Mouse (Mus musculus) erythroblast, adult 5-6 weeks (primary cell): ENCODE data around the gene Mpp3. TPM values are rescaled to one million over a fixed set of nuclear protein-coding genes. Genes with fewer than 3 reads are reported as not detected.

ENCODE experiments used
- ATAC-seq: replicated peaks from 2 replicates; pipeline ENCODE4 v1.8.0; 2016; ENCODE audit warnings: moderate number of reproducible peaks, mild to moderate bottlenecking, moderate TSS enrichment, inconsistent platforms; ENCODE audit not compliant: poor library complexity, low FRiP score, severe bottlenecking
- total RNA-seq, 2 experiments: library from RNA; stranded (forward) in 1 of 2; stranded (reverse) in 1 of 2; fragments of 150-400 nt in 1 of 2; fragments of 200-764, 138-1000 nt in 1 of 2; gene quantifications; 2 replicates each; pipeline versions ENCODE4 v1.2.3 to v1.2.4; 2015 to 2017; ENCODE audit warnings: low replicate concordance in 2 of 2

Gene Mpp3
- 0.84 TPM in 1 of 2 replicates, not detected in the other for total RNA-seq (2015; ENCODE audit: low replicate concordance)
- 0.14 TPM in 1 of 2 replicates, not detected in the other for total RNA-seq (2017; ENCODE audit: low replicate concordance)

- no peak for ATAC-seq
Measured at GRCm38 (mm10) chr11:102028087-102028816, at the start of gene Mpp3. TSS of gene Mpp3 (minus strand) at chr11:102028461.

GRCm38 (mm10) chr11:102073722-102074121 is 45.5 kb upstream of the Mpp3 start:
- ATAC-seq, result no peak

GRCm38 (mm10) chr11:102072729-102073128 is 44.5 kb upstream of the Mpp3 start:
- no peak for ATAC-seq

GRCm38 (mm10) chr11:102070426-102070825 is 42.2 kb upstream of the Mpp3 start:
- ATAC-seq, result no peak

GRCm38 (mm10) chr11:102069633-102070032 is 41.4 kb upstream of the Mpp3 start:
- no peak for ATAC-seq

GRCm38 (mm10) chr11:102068969-102069368 is 40.7 kb upstream of the Mpp3 start:
- peak; percentile 70; the same call in 1 of the 2 replicates for ATAC-seq

GRCm38 (mm10) chr11:102063076-102063475 is 34.8 kb upstream of the Mpp3 start:
- ATAC-seq, result no peak

- no peak for ATAC-seq
Measured at GRCm38 (mm10) chr11:102061941-102062473, 33.7 kb upstream of the Mpp3 start.

GRCm38 (mm10) chr11:102061236-102061940 is 33.1 kb upstream of the Mpp3 start:
- peak; percentile 86 for ATAC-seq

GRCm38 (mm10) chr11:102053847-102054246 is 25.6 kb upstream of the Mpp3 start:
- ATAC-seq, result no peak

GRCm38 (mm10) chr11:102053183-102053582 is 24.9 kb upstream of the Mpp3 start:
- ATAC-seq, result no peak

GRCm38 (mm10) chr11:102052697-102053096 is 24.4 kb upstream of the Mpp3 start:
- ATAC-seq, result no peak

GRCm38 (mm10) chr11:102051954-102052353 is 23.7 kb upstream of the Mpp3 start:
- ATAC-seq, result no peak

GRCm38 (mm10) chr11:102051541-102051940 is 23.3 kb upstream of the Mpp3 start:
- ATAC-seq, result no peak

GRCm38 (mm10) chr11:102049875-102050482 is 21.7 kb upstream of the Mpp3 start:
- ATAC-seq, result no peak

GRCm38 (mm10) chr11:102046607-102047006 is 18.3 kb upstream of the Mpp3 start:
- no peak for ATAC-seq

- no peak for ATAC-seq
Measured at GRCm38 (mm10) chr11:102044691-102045212, 16.5 kb upstream of the Mpp3 start.

GRCm38 (mm10) chr11:102043381-102043780 is 15.1 kb upstream of the Mpp3 start:
- no peak for ATAC-seq

GRCm38 (mm10) chr11:102042971-102043370 is 14.7 kb upstream of the Mpp3 start:
- ATAC-seq, result no peak

- no peak for ATAC-seq
Measured at GRCm38 (mm10) chr11:102041350-102041949, 13.2 kb upstream of the Mpp3 start, which contains the start of gene Cd300lg. TSS of gene Cd300lg (plus strand) at chr11:102041509.
